Mouse (Mus musculus) limb, embryonic 14.5 days (tissue): ENCODE data around the gene Vps11. TPM values are rescaled to one million over a fixed set of nuclear protein-coding genes. Genes with fewer than 3 reads are reported as not detected.

Source experiments
- ATAC-seq: fragments of 200-750 bp; cut with Nextera tagmentation; 2 replicates; pipeline ENCODE4 v1.8.0; 2017; ENCODE audit warnings: low read depth, moderate number of reproducible peaks, moderate TSS enrichment; ENCODE audit not compliant: low FRiP score
- DNase-seq: peaks from one replicate; pipeline ENCODE4 v3.0.0-alpha.2; 2015; ENCODE audit warnings: low spot score
- H3K27ac ChIP-seq: fragments of 300-500 bp; sonication (generic); replicated peaks from 2 replicates; pipeline ENCODE4 v1.5.1; 2014; ENCODE audit warnings: low read depth, mild to moderate bottlenecking, low read length, moderate library complexity, mixed read lengths
- H3K27me3 ChIP-seq: fragments of 300-500 bp; sonication (generic); 2 replicates; pipeline ENCODE4 v1.6.1; 2014; ENCODE audit warnings: low read length, mixed read lengths; ENCODE audit not compliant: control insufficient read depth, insufficient read depth
- H3K36me3 ChIP-seq: fragments of 300-500 bp; sonication (generic); 2 replicates; pipeline ENCODE4 v1.6.1; 2014; ENCODE audit warnings: mild to moderate bottlenecking, low read length, moderate library complexity, mixed read lengths; ENCODE audit not compliant: control insufficient read depth, insufficient read depth
- H3K4me1 ChIP-seq: fragments of 300-500 bp; sonication (generic); 2 replicates; pipeline ENCODE4 v1.6.1; 2014; ENCODE audit warnings: antibody characterized with exemption, low read length, mixed read lengths; ENCODE audit not compliant: control insufficient read depth, insufficient read depth
- H3K4me2 ChIP-seq: fragments of 300-500 bp; sonication (generic); replicated peaks from 2 replicates; pipeline ENCODE4 v1.6.1; 2014; ENCODE audit warnings: low read depth, mild to moderate bottlenecking, low read length, moderate library complexity; ENCODE audit not compliant: severe bottlenecking
- H3K4me3 ChIP-seq: fragments of 300-500 bp; sonication (generic); replicated peaks from 2 replicates; pipeline ENCODE4 v1.5.1; 2014; ENCODE audit warnings: low read length
- H3K9ac ChIP-seq: fragments of 300-500 bp; sonication (generic); 2 replicates; pipeline ENCODE4 v1.6.1; 2014; ENCODE audit warnings: mild to moderate bottlenecking, low read depth, low read length, moderate library complexity; ENCODE audit not compliant: severe bottlenecking
- H3K9me3 ChIP-seq: fragments of 300-500 bp; sonication (generic); 2 replicates; pipeline ENCODE4 v1.6.1; 2016; ENCODE audit warnings: low read length; ENCODE audit not compliant: control insufficient read depth
- POLR2A ChIP-seq: fragments of 200-500 bp; IDR thresholded peaks from 2 replicates; pipeline ENCODE4 v1.8.0; 2012; ENCODE audit warnings: inconsistent platforms, mild to moderate bottlenecking, moderate library complexity, borderline replicate concordance; ENCODE audit not compliant: insufficient read depth, insufficient read length; ENCODE audit errors: extremely low read depth
- WGBS: fragments of 180-500 bp; shearing (Covaris S2); extraction: QIAGEN DNeasy Blood & Tissue Kit; methylation state at CpG from one replicate; pipeline ENCODE4 v1.1.7; 2014; 5-methylcytosine and 5-hydroxymethylcytosine counted together
- polyA plus RNA-seq, 2 experiments: library from polyadenylated mRNA; depleted of rRNA in 1 of 2; stranded (reverse) in 1 of 2; unstranded in 1 of 2; fragments of >200 nt; fragmentation: Nextera tagmentation in 1 of 2; extraction: Ambion mirVana in 1 of 2; gene quantifications; 2 replicates each; pipeline versions ENCODE4 v1.2.1 to v1.2.3; 2012 to 2014

The Vps11 gene
- polyA plus RNA-seq, 2 experiments = 28.5 to 29.9 TPM

GRCm38 (mm10) chr9:44351396-44351795 is 10.1 kb downstream of the Vps11 start:
- 94% methylated on average over 4 of the region's 4 CpGs for WGBS
- Histone ChIP-seq H3K27ac (no peak overlapping the region), H3K27me3 (no peaks in the 10 kb centered on the region), H3K4me2 (no peak overlapping the region), H3K9ac (no peak overlapping the region), H3K9me3 (no peaks in the 10 kb centered on the region), H3K4me3 (no peak overlapping the region), H3K4me1 (no peaks in the 10 kb centered on the region), H3K36me3 (peaks cover 97% of the 10 kb centered on the region)
- no peak for ATAC-seq
- no peak for TF ChIP-seq POLR2A
- DNase-seq = no peak

- no peaks in the 10 kb centered on the region for H3K27me3 ChIP-seq
- 95% methylated on average over 4 of the region's 4 CpGs for WGBS
- no peak overlapping the region for H3K27ac ChIP-seq
- no peak overlapping the region for H3K4me3 ChIP-seq
- no peaks in the 10 kb centered on the region for H3K4me1 ChIP-seq
- no peak for TF ChIP-seq POLR2A
- DNase-seq = no peak
- no peaks in the 10 kb centered on the region for H3K9me3 ChIP-seq
- H3K9ac ChIP-seq = no peak overlapping the region
- H3K36me3 ChIP-seq = peaks cover 73% of the 10 kb centered on the region
- H3K4me2 ChIP-seq = no peak overlapping the region
- no peak for ATAC-seq
Observed at GRCm38 (mm10) chr9:44348546-44348945, 12.9 kb downstream of the Vps11 start.

- H3K27ac ChIP-seq = no peak overlapping the region
- no peak overlapping the region for H3K4me3 ChIP-seq
- no peak for ATAC-seq
- no peak overlapping the region for H3K9ac ChIP-seq
- no peak for TF ChIP-seq POLR2A
- no peak overlapping the region for H3K4me2 ChIP-seq
- peaks cover 4% of the 10 kb centered on the region for H3K4me1 ChIP-seq
- H3K27me3 ChIP-seq = no peaks in the 10 kb centered on the region
- H3K36me3 ChIP-seq = peaks cover 63% of the 10 kb centered on the region
- no peak for DNase-seq
- 83% methylated on average over 4 of the region's 4 CpGs for WGBS
- H3K9me3 ChIP-seq = no peaks in the 10 kb centered on the region
Observed at GRCm38 (mm10) chr9:44347621-44348020, 13.8 kb downstream of the Vps11 start.

- DNase-seq (no peak), ATAC-seq (no peak)
- peaks cover 59% of the 10 kb centered on the region for H3K36me3 ChIP-seq
- no peak overlapping the region for H3K4me3 ChIP-seq
- TF ChIP-seq POLR2A = no peak
- no peak overlapping the region for H3K9ac ChIP-seq
- H3K4me1 ChIP-seq = peaks cover 4% of the 10 kb centered on the region
- no peak overlapping the region for H3K27ac ChIP-seq
- no peaks in the 10 kb centered on the region for H3K27me3 ChIP-seq
- H3K4me2 ChIP-seq = no peak overlapping the region
- H3K9me3 ChIP-seq = no peaks in the 10 kb centered on the region
- WGBS = 90% methylated on average over 9 of the region's 9 CpGs
Observed at GRCm38 (mm10) chr9:44347166-44347565, 14.3 kb downstream of the Vps11 start.

GRCm38 (mm10) chr9:44345570-44346433 is 15.7 kb downstream of the Vps11 start:
- no peak for DNase-seq
- ATAC-seq = no peak
- Histone ChIP-seq H3K36me3 (peaks cover 53% of the 10 kb centered on the region), H3K9ac (no peak overlapping the region), H3K4me2 (no peak overlapping the region), H3K4me3 (no peak overlapping the region), H3K27me3 (no peaks in the 10 kb centered on the region), H3K27ac (no peak overlapping the region), H3K9me3 (no peaks in the 10 kb centered on the region), H3K4me1 (peaks cover 4% of the 10 kb centered on the region)
- 89% methylated on average over 6 of the region's 6 CpGs for WGBS
- no peak for TF ChIP-seq POLR2A
